Mouse (Mus musculus): Measurements from ENCODE around the gene Lmtk3. TPM values are rescaled to one million over a fixed set of nuclear protein-coding genes. Genes with fewer than 3 reads are reported as not detected.

Lmtk3 gene
- polyA plus RNA-seq, 1 experiment from 2014 or later: 2.9 TPM

GRCm38 (mm10) chr7:45785388-45786135 lies 2.0 kb downstream of the Lmtk3 start:
- peaks cover 14% of the 10 kb centered on the region for H3K36me3 ChIP-seq (replicated peaks; ENCODE audit: control insufficient read depth, insufficient read depth, low read depth, low read length)
- WGBS: 0% methylated on average over 36 of the region's 42 CpGs
- no peak for DNase-seq (ENCODE audit: low spot score)
- H3K4me1 ChIP-seq (ENCODE audit: control insufficient read depth, insufficient read depth, low read length): no peaks in the 10 kb centered on the region
- peak overlapping the region; percentile 94 for H3K4me2 ChIP-seq (ENCODE audit: low read depth, low read length)
- peak; percentile 30 for ATAC-seq (replicated peaks; ENCODE audit: insufficient number of reproducible peaks, low FRiP score, low TSS enrichment, low read depth)
- H3K4me3 ChIP-seq (ENCODE audit: low read depth, low read length): peak overlapping the region; percentile 95
- H3K9me3 ChIP-seq (replicated peaks; ENCODE audit: control insufficient read depth, low read length): no peaks in the 10 kb centered on the region
- H3K27me3 ChIP-seq (ENCODE audit: control insufficient read depth, insufficient read depth, low read length): no peaks in the 10 kb centered on the region
- peak overlapping the region; percentile 70 for H3K27ac ChIP-seq (replicated peaks; ENCODE audit: low read depth, low read length)
- H3K9ac ChIP-seq (replicated peaks; ENCODE audit: low read length): peak overlapping the region; percentile 77

DNA sequence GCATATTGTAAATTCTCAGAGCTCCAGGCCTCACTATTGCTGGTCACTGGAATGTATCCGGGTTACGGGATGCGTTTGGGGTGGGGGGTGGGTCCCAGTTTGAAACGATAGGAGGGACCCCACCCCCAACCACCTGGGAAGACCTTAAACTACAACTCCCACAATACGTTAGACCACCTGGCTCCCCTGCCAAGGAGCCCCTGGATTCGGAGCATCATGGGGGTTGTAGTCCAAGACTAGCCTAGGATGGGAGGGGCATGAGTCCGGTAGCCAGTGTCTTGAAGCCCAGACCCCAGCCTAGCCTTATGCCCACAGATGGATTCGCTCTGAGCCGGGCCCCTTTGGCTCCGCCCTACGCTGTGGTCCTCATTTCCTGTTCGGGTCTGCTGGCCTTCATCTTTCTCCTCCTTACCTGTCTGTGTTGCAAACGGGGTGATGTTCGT lies 2.6 kb downstream of the Lmtk3 start:
- ATAC-seq (replicated peaks; ENCODE audit: insufficient number of reproducible peaks, low FRiP score, low TSS enrichment, low read depth) (peak; percentile 70), DNase-seq (ENCODE audit: low spot score) (peak; percentile 94)
- 1% methylated on average over 14 of the region's 14 CpGs for WGBS
- no peak overlapping the region; the same call in 1 of the 2 replicates for H3K27ac ChIP-seq (replicated peaks; ENCODE audit: low read depth, low read length)
- no peaks in the 10 kb centered on the region for H3K27me3 ChIP-seq (ENCODE audit: control insufficient read depth, insufficient read depth, low read length)
- no peaks in the 10 kb centered on the region for H3K4me1 ChIP-seq (ENCODE audit: control insufficient read depth, insufficient read depth, low read length)
- H3K4me2 ChIP-seq (ENCODE audit: low read depth, low read length): peak overlapping the region; percentile 94
- peak overlapping the region; percentile 77 for H3K9ac ChIP-seq (replicated peaks; ENCODE audit: low read length)
- H3K4me3 ChIP-seq (ENCODE audit: low read depth, low read length): peak overlapping the region; percentile 95
- no peaks in the 10 kb centered on the region for H3K9me3 ChIP-seq (replicated peaks; ENCODE audit: control insufficient read depth, low read length)
- peaks cover 14% of the 10 kb centered on the region for H3K36me3 ChIP-seq (replicated peaks; ENCODE audit: control insufficient read depth, insufficient read depth, low read depth, low read length)

DNA sequence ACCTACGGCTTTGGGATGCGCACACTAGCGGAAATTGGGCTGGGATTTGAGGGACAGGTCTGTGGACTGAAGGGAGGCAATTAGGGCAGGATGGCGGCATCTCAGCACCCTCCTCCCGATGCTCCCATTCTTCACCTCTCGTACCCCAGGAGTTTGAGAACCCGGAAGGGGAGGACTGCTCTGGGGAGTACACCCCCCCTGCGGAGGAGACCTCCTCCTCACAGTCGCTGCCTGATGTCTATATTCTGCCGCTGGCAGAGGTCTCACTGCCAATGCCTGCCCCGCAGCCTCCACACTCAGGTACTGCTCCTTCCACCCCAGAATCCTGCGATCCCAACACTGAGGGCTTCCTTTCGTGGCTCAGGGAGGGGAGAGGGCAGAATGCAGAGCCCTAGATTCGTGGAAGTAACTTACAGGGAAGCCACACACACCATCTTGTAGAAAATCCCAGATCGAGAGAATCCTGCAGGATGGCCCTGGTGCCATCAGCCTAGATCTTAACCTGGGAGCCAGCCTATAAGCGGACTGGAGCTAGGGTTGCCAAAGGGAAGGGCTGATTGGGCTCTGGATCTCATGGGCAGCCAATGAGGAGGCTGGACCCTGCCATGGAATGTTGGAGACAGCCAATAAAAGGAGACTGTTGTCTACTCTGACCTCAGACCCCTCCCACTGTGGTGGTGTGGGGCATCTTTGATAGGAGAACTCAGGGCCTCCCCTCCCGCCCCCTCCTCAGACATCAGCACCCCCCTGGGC lies 3.3 kb downstream of the Lmtk3 start:
- WGBS: 5% methylated on average over 17 of the region's 17 CpGs
- peaks cover 14% of the 10 kb centered on the region for H3K36me3 ChIP-seq (replicated peaks; ENCODE audit: control insufficient read depth, insufficient read depth, low read depth, low read length)
- peak; percentile 37; the same call in 1 of the 2 replicates for ATAC-seq (replicated peaks; ENCODE audit: insufficient number of reproducible peaks, low FRiP score, low TSS enrichment, low read depth)

DNA sequence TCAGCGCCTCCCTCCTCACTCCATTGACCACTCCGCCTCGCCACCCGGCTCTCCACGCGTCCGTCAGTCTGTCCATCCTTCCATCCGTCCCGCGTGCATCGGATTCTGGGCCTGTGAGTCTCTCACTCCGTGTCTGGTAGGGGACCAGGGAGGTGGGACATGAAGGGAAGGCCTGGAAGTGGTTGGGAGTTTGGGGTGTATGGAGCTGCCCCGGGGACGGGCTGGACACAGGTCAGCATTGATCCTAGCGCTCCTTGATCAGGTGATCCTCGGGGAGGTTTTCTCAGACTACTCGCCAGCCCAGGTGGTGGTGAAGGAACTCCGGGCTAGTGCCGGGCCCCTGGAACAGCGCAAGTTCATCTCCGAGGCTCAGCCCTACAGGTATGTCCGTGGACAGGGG lies 4.1 kb downstream of the Lmtk3 start:
- no peak overlapping the region for H3K4me3 ChIP-seq (ENCODE audit: low read depth, low read length)
- WGBS: 87% methylated on average over 22 of the region's 22 CpGs
- ATAC-seq (replicated peaks; ENCODE audit: insufficient number of reproducible peaks, low FRiP score, low TSS enrichment, low read depth) (no peak), DNase-seq (ENCODE audit: low spot score) (no peak)
- H3K4me1 ChIP-seq (ENCODE audit: control insufficient read depth, insufficient read depth, low read length): no peaks in the 10 kb centered on the region
- no peak overlapping the region for H3K27ac ChIP-seq (replicated peaks; ENCODE audit: low read depth, low read length)
- H3K36me3 ChIP-seq (replicated peaks; ENCODE audit: control insufficient read depth, insufficient read depth, low read depth, low read length): peaks cover 20% of the 10 kb centered on the region
- H3K27me3 ChIP-seq (ENCODE audit: control insufficient read depth, insufficient read depth, low read length): no peaks in the 10 kb centered on the region
- H3K9ac ChIP-seq (replicated peaks; ENCODE audit: low read length): no peak overlapping the region
- H3K4me2 ChIP-seq (ENCODE audit: low read depth, low read length): no peak overlapping the region
- H3K9me3 ChIP-seq (replicated peaks; ENCODE audit: control insufficient read depth, low read length): no peaks in the 10 kb centered on the region

More for the DNA sequence above, 3.3 kb downstream of the Lmtk3 start:
- no peaks in the 10 kb centered on the region for H3K9me3 ChIP-seq (replicated peaks; ENCODE audit: control insufficient read depth, low read length)
- H3K4me1 ChIP-seq (ENCODE audit: control insufficient read depth, insufficient read depth, low read length): no peaks in the 10 kb centered on the region
- H3K27ac ChIP-seq (replicated peaks; ENCODE audit: low read depth, low read length): no peak overlapping the region; the same call in 1 of the 2 replicates
- no peaks in the 10 kb centered on the region for H3K27me3 ChIP-seq (ENCODE audit: control insufficient read depth, insufficient read depth, low read length)
- H3K4me2 ChIP-seq (ENCODE audit: low read depth, low read length): peak overlapping the region; percentile 94
- peak overlapping the region; percentile 95 for H3K4me3 ChIP-seq (ENCODE audit: low read depth, low read length)
- H3K9ac ChIP-seq (replicated peaks; ENCODE audit: low read length): peak overlapping the region; percentile 37
- peak; percentile 79 for DNase-seq (ENCODE audit: low spot score)

GRCm38 (mm10) chr7:45790721-45791120 lies 7.2 kb downstream of the Lmtk3 start:
- H3K36me3 ChIP-seq (replicated peaks; ENCODE audit: control insufficient read depth, insufficient read depth, low read depth, low read length): peaks cover 21% of the 10 kb centered on the region

GRCm38 (mm10) chr7:45791756-45792490 lies 8.4 kb downstream of the Lmtk3 start:
- 83% methylated on average over 17 of the region's 17 CpGs for WGBS
- H3K9ac ChIP-seq (replicated peaks; ENCODE audit: low read length): no peak overlapping the region
- H3K36me3 ChIP-seq (replicated peaks; ENCODE audit: control insufficient read depth, insufficient read depth, low read depth, low read length): peaks cover 21% of the 10 kb centered on the region
- H3K4me1 ChIP-seq (ENCODE audit: control insufficient read depth, insufficient read depth, low read length): no peaks in the 10 kb centered on the region
- DNase-seq (ENCODE audit: low spot score): no peak
- no peaks in the 10 kb centered on the region for H3K9me3 ChIP-seq (replicated peaks; ENCODE audit: control insufficient read depth, low read length)
- H3K27ac ChIP-seq (replicated peaks; ENCODE audit: low read depth, low read length): no peak overlapping the region
- no peak overlapping the region for H3K4me2 ChIP-seq (ENCODE audit: low read depth, low read length)
- peaks cover 2% of the 10 kb centered on the region for H3K27me3 ChIP-seq (ENCODE audit: control insufficient read depth, insufficient read depth, low read length)
- no peak overlapping the region for H3K4me3 ChIP-seq (ENCODE audit: low read depth, low read length)
- ATAC-seq (replicated peaks; ENCODE audit: insufficient number of reproducible peaks, low FRiP score, low TSS enrichment, low read depth): no peak

More at GRCm38 (mm10) chr7:45790721-45791120, 7.2 kb downstream of the Lmtk3 start:
- Histone ChIP-seq H3K4me1 (ENCODE audit: control insufficient read depth, insufficient read depth, low read length) (no peaks in the 10 kb centered on the region), H3K4me2 (ENCODE audit: low read depth, low read length) (no peak overlapping the region), H3K9me3 (replicated peaks; ENCODE audit: control insufficient read depth, low read length) (no peaks in the 10 kb centered on the region), H3K9ac (replicated peaks; ENCODE audit: low read length) (no peak overlapping the region), H3K27ac (replicated peaks; ENCODE audit: low read depth, low read length) (no peak overlapping the region), H3K27me3 (ENCODE audit: control insufficient read depth, insufficient read depth, low read length) (no peaks in the 10 kb centered on the region; the same call in 1 of the 2 replicates), H3K4me3 (ENCODE audit: low read depth, low read length) (no peak overlapping the region)
- DNase-seq (ENCODE audit: low spot score) (no peak), ATAC-seq (replicated peaks; ENCODE audit: insufficient number of reproducible peaks, low FRiP score, low TSS enrichment, low read depth) (no peak)
- WGBS: 69% methylated on average over 6 of the region's 6 CpGs

DNA sequence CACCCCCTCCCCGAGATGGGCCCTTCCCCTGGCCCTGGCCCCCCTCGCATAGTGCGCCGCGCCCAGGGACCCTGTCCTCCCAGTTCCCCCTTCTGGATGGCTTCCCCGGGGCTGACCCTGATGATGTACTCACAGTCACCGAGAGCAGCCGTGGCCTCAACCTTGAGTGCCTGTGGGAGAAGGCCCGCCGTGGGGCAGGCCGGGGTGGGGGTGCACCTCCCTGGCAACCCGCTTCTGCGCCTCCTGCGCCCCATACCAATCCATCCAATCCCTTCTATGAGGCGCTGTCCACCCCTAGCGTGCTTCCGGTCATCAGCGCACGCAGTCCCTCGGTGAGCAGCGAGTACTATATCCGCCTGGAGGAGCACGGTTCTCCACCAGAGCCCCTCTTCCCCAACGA lies 9.7 kb downstream of the Lmtk3 start:
- Histone ChIP-seq H3K4me3 (ENCODE audit: low read depth, low read length) (no peak overlapping the region), H3K27ac (replicated peaks; ENCODE audit: low read depth, low read length) (no peak overlapping the region), H3K4me2 (ENCODE audit: low read depth, low read length) (no peak overlapping the region), H3K36me3 (replicated peaks; ENCODE audit: control insufficient read depth, insufficient read depth, low read depth, low read length) (peaks cover 21% of the 10 kb centered on the region), H3K27me3 (ENCODE audit: control insufficient read depth, insufficient read depth, low read length) (peaks cover 11% of the 10 kb centered on the region), H3K9ac (replicated peaks; ENCODE audit: low read length) (no peak overlapping the region), H3K9me3 (replicated peaks; ENCODE audit: control insufficient read depth, low read length) (no peaks in the 10 kb centered on the region), H3K4me1 (ENCODE audit: control insufficient read depth, insufficient read depth, low read length) (peaks cover 10% of the 10 kb centered on the region)
- ATAC-seq (replicated peaks; ENCODE audit: insufficient number of reproducible peaks, low FRiP score, low TSS enrichment, low read depth) (no peak), DNase-seq (ENCODE audit: low spot score) (no peak)
- 83% methylated on average over 24 of the region's 24 CpGs for WGBS

Data from embryonic facial prominence, embryonic 11.5 days (tissue).